Mouse (Mus musculus) midbrain, postnatal 0 days (tissue): ENCODE measurements around the gene Mtx2. TPM values are rescaled to one million over a fixed set of nuclear protein-coding genes. Genes with fewer than 3 reads are reported as not detected.

ENCODE experiments used
- ATAC-seq: fragments of 200-750 bp; cut with Nextera tagmentation; 2 replicates; pipeline ENCODE4 v1.8.0; 2017; ENCODE audit warnings: moderate number of reproducible peaks, mild to moderate bottlenecking, moderate TSS enrichment, moderate library complexity; ENCODE audit not compliant: low FRiP score
- DNase-seq: peaks from one replicate; pipeline ENCODE4 v3.0.0-alpha.2; 2015; ENCODE audit warnings: low spot score
- H3K27ac ChIP-seq: fragments of 300-500 bp; sonication (generic); 2 replicates; pipeline ENCODE4 v1.5.1; 2014; ENCODE audit warnings: low read depth, mild to moderate bottlenecking, low read length, mixed read lengths
- H3K27me3 ChIP-seq: fragments of 300-500 bp; sonication (generic); 2 replicates; pipeline ENCODE4 v1.6.1; 2014; ENCODE audit warnings: low read length, control low read depth, mixed read lengths; ENCODE audit not compliant: insufficient read depth
- H3K36me3 ChIP-seq: fragments of 300-500 bp; sonication (generic); 2 replicates; pipeline ENCODE4 v1.6.1; 2014; ENCODE audit warnings: low read length, control low read depth, mixed read lengths; ENCODE audit not compliant: insufficient read depth
- H3K4me1 ChIP-seq: fragments of 300-500 bp; sonication (generic); 2 replicates; pipeline ENCODE4 v1.6.1; 2014; ENCODE audit warnings: mild to moderate bottlenecking, control low read depth, antibody characterized with exemption, low read length, mixed read lengths; ENCODE audit not compliant: insufficient read depth
- H3K4me2 ChIP-seq: fragments of 300-500 bp; sonication (generic); 2 replicates; pipeline ENCODE4 v1.6.1; 2014; ENCODE audit warnings: low read depth, mild to moderate bottlenecking, low read length, mixed read lengths; ENCODE audit not compliant: poor library complexity, severe bottlenecking
- H3K4me3 ChIP-seq: fragments of 300-500 bp; sonication (generic); 2 replicates; pipeline ENCODE4 v1.5.1; 2014; ENCODE audit warnings: low read depth, mild to moderate bottlenecking, low read length, moderate library complexity
- H3K9ac ChIP-seq: fragments of 300-500 bp; sonication (generic); replicated peaks from 2 replicates; pipeline ENCODE4 v1.6.1; 2014; ENCODE audit warnings: mild to moderate bottlenecking, low read length, moderate library complexity, mixed read lengths; ENCODE audit not compliant: poor library complexity, severe bottlenecking
- H3K9me3 ChIP-seq: fragments of 300-500 bp; sonication (generic); 2 replicates; pipeline ENCODE4 v1.6.1; 2016; ENCODE audit warnings: low read length, control low read depth
- CTCF ChIP-seq: IDR thresholded peaks from 2 replicates; pipeline ENCODE4 v1.5.1; 2016; ENCODE audit warnings: antibody characterized with exemption, mild to moderate bottlenecking
- WGBS: fragments of 180-500 bp; shearing (Covaris S2); extraction: QIAGEN DNeasy Blood & Tissue Kit; methylation state at CpG from one replicate; pipeline ENCODE4 v1.1.7; 2014; 5-methylcytosine and 5-hydroxymethylcytosine counted together
- polyA plus RNA-seq: library from polyadenylated mRNA; unstranded; fragments of >200 nt; fragmentation: Nextera tagmentation; extraction: Ambion mirVana; gene quantifications from 2 replicates; pipeline ENCODE4 v1.2.1, GENCODE M21; 2015
- total RNA-seq: library from RNA; depleted of rRNA; stranded (reverse); fragments of >200 nt; gene quantifications from 2 replicates; pipeline ENCODE4 v1.2.3, GENCODE M21; 2014; rRNA removed

The Mtx2 gene
- total RNA-seq (114 and 125 TPM in 2 replicates), polyA plus RNA-seq (146 and 151 TPM in 2 replicates)

DNA sequence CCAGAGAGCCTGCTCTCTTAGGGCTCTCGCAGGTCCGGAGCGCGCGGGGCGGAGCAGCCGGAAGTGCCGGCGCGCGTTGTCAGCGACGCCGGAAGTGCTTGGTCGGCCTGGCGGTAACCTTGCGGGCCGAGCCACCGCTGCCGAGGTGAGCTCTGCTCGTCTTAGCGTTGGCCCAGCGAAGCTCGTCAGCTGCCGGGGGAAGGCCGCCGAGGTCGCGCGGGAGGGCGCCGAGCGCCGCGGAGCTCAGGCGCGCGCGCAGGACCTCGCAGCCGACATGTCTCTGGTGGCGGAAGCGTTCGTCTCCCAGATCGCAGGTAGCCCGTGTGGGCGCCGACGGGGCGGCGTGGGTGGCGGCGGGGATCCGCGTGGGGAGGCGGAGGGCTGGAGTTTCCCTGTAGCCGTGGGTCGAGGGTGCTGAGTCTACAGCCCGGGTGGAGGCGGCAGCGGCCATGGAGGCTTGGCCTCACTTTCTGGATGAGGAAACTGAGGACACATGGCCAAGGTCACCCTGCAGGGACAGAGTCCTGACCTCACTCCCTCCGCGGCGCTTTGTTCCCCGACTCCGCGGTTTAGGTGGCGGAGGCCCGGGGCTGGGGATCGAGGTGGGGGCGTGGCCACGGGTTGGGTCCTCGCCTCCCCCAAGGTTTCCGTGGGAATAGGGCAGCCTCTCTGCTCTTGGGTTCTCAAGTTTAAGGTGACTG, at the start of gene Mtx2:
Gene Mtx2 (plus strand): TSS at position 74 of the 701 bp plus-strand sequence.
- H3K4me1 ChIP-seq: no peaks in the 10 kb centered on the region
- H3K27ac ChIP-seq: peak within 1 kb of the TSS; percentile 79
- no peak for TF ChIP-seq CTCF
- WGBS: under 1% methylated on average over 70 of the region's 74 CpGs
- H3K9ac ChIP-seq: peak within 1 kb of the TSS; percentile 91
- H3K36me3 ChIP-seq: no peaks in the 10 kb centered on the region
- DNase-seq: peak; percentile 88
- ATAC-seq: peak; percentile 91
- H3K27me3 ChIP-seq: no peaks in the 10 kb centered on the region
- H3K4me2 ChIP-seq: peak within 1 kb of the TSS; percentile 84
- H3K9me3 ChIP-seq: no peaks in the 10 kb centered on the region
- H3K4me3 ChIP-seq: peak within 1 kb of the TSS; percentile 91

DNA sequence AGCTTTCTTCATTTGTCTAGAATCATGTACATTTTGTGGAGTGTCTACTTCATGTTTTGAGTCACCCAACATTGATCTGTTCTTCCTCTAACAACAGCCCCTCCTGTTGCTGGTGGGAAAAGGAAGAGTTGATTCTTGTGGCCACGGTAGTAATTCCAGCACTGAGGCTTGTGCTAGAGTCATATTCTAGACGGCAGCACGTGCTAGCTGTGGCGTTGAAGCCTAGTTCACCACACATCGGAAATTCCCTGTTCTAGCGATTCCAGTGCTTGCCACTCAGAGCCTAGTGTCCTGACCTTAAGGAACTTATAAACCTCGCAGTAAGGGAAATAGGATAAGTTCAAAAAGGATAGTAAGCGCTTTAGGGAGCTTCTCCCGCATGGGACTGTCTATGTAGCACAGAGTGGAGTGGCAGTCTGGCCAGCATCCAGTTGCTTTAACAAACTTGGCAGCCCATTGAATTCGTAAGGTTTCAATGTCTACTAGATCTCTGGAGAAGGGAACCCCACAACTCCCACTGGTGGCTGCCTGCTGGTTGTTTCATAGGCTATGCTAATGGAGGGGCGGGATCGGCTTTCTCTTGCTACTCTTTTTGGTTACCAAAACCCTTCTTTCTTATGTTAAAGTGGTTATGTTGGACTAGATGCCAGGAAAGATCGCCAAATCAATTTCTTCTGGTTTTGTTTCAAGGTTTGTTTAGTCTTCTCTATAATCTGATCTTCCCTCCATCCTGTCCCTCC, 47.9 kb upstream of the Mtx2 start:
- Histone ChIP-seq H3K27me3 (no peaks in the 10 kb centered on the region), H3K27ac (no peak overlapping the region), H3K36me3 (no peaks in the 10 kb centered on the region), H3K9ac (no peak overlapping the region), H3K4me3 (no peak overlapping the region), H3K4me2 (no peak overlapping the region), H3K9me3 (no peaks in the 10 kb centered on the region), H3K4me1 (no peaks in the 10 kb centered on the region)
- 66% methylated on average over 13 of the region's 13 CpGs for WGBS
- no peak for ATAC-seq
- no peak for TF ChIP-seq CTCF
- DNase-seq: no peak

DNA sequence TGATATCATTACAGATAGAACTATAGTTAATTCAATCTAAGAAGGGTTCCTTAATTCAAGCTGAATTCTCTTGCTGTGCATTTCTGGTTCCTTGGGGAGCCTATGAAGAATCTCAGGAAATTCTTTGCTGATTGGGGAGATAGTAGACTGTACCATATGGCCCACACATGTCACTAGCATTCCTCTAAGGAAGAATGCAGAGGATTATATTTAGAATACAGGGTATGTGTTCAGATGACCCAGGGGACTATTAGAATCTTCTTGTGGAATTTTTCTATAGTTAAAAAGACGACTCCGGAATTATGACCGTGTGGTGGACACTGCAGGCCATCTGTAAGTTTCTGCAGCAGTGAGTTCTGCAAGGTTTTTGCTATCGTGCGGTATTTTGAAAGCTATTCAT, 44.2 kb upstream of the Mtx2 start:
- TF ChIP-seq CTCF: no peak
- WGBS: 88% methylated on average over 5 of the region's 5 CpGs
- Histone ChIP-seq H3K27ac (no peak overlapping the region), H3K4me3 (no peak overlapping the region), H3K4me2 (no peak overlapping the region), H3K27me3 (no peaks in the 10 kb centered on the region), H3K9ac (no peak overlapping the region), H3K9me3 (no peaks in the 10 kb centered on the region), H3K4me1 (no peaks in the 10 kb centered on the region), H3K36me3 (no peaks in the 10 kb centered on the region)
- no peak for ATAC-seq
- DNase-seq: no peak

DNA sequence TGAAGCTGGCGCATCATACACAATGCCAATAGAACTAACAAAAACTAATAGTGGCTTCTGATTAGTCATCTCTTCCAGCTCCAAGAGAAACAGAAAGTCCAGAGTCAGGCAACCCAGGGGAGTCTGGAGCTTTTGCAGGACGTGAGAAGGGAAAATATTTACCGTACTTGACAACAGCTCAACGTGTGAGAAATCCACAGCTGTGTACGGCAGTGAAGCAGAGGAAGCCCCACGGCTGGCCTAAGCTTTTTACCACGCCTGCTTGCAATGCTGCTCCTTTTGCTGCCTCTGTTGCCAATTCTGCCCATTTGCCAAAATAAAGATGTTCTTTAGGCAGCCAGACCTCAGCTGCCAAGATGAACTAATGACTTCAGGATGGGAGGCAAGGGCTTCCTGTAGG, 30.1 kb upstream of the Mtx2 start:
- Histone ChIP-seq H3K9me3 (no peaks in the 10 kb centered on the region), H3K27me3 (no peaks in the 10 kb centered on the region), H3K4me1 (no peaks in the 10 kb centered on the region), H3K4me2 (no peak overlapping the region), H3K4me3 (no peak overlapping the region), H3K9ac (no peak overlapping the region), H3K36me3 (no peaks in the 10 kb centered on the region), H3K27ac (no peak overlapping the region)
- TF ChIP-seq CTCF: no peak
- DNase-seq: peak; percentile 30
- ATAC-seq: no peak
- 55% methylated on average over 7 of the region's 7 CpGs for WGBS

DNA sequence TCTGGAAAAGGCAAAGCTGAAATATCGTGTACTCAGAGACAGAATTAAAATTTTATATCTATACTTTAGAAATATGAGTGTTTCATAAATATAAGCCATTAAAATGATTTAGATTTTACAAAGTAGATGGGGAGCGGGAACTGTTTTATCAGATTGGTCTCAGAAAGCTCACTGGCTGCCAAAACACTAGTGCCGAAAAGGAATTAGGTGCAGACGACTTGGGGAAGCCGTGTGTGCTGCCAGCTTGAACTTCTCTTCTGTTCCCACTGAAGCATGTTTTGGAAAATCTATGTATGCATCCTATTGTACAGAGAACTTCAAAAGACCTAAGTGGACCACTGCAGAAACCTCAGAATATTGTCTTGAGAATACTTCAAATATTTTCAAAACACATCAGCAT, 17.2 kb upstream of the Mtx2 start:
- no peaks in the 10 kb centered on the region for H3K36me3 ChIP-seq
- WGBS: 79% methylated on average over 5 of the region's 5 CpGs
- no peak for DNase-seq
- no peak overlapping the region for H3K9ac ChIP-seq
- H3K4me2 ChIP-seq: no peak overlapping the region
- H3K27me3 ChIP-seq: no peaks in the 10 kb centered on the region
- no peak overlapping the region for H3K4me3 ChIP-seq
- no peak for ATAC-seq
- no peak overlapping the region for H3K27ac ChIP-seq
- no peak for TF ChIP-seq CTCF
- no peaks in the 10 kb centered on the region for H3K9me3 ChIP-seq
- no peaks in the 10 kb centered on the region for H3K4me1 ChIP-seq

DNA sequence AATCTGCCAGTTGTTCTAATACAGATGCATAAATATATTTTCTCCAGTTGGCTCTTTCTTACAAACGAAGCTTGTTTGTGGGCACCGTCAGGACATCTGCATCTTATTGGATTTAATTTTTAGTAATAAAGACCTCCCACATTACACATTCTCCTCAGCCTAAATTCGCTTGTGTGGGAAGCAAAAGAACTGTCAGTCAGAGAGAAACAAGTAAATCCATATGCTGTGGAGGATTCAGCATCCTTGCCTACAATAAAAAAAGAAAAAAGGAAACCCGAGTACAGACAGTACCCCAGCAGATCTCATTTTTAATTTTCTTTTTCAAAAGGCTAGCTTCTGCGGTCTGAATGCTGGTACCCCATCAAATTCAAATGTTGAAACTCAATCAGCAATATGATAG, 2.9 kb upstream of the Mtx2 start:
- no peaks in the 10 kb centered on the region for H3K36me3 ChIP-seq
- 70% methylated on average over 5 of the region's 5 CpGs for WGBS
- no peak for ATAC-seq
- DNase-seq: no peak
- no peak overlapping the region for H3K4me2 ChIP-seq
- no peaks in the 10 kb centered on the region for H3K4me1 ChIP-seq
- no peaks in the 10 kb centered on the region for H3K27me3 ChIP-seq
- no peak for TF ChIP-seq CTCF
- no peak overlapping the region for H3K27ac ChIP-seq
- no peak overlapping the region for H3K4me3 ChIP-seq
- no peak overlapping the region for H3K9ac ChIP-seq
- H3K9me3 ChIP-seq: no peaks in the 10 kb centered on the region
